Mouse (Mus musculus) lung, embryonic 14.5 days (tissue): ENCODE measurements at regions not wholly inside any gene's neighbourhood (a gene's known extent, or its start where the extent isn't known, plus 50 kb on each side); places are given as distances from the start of the nearest gene placed in this dataset.

ENCODE experiments used
- ATAC-seq: fragments of 200-750 bp; cut with Nextera tagmentation; 2 replicates; pipeline ENCODE4 v1.8.0; 2017; ENCODE audit warnings: mild to moderate bottlenecking, moderate TSS enrichment, moderate library complexity; ENCODE audit not compliant: insufficient read depth
- DNase-seq: peaks from one replicate; pipeline ENCODE4 v3.0.0-alpha.2; 2015
- H3K27ac ChIP-seq: fragments of 300-500 bp; sonication (generic); 2 replicates; pipeline ENCODE4 v1.5.1; 2014; ENCODE audit warnings: low read depth, mild to moderate bottlenecking, moderate library complexity
- H3K27me3 ChIP-seq: fragments of 300-500 bp; sonication (generic); 2 replicates; pipeline ENCODE4 v1.6.1; 2014; ENCODE audit warnings: low read length, control low read depth; ENCODE audit not compliant: insufficient read depth
- H3K36me3 ChIP-seq: fragments of 300-500 bp; sonication (generic); 2 replicates; pipeline ENCODE4 v1.6.1; 2014; ENCODE audit warnings: control low read depth; ENCODE audit not compliant: insufficient read depth
- H3K4me1 ChIP-seq: fragments of 300-500 bp; sonication (generic); 2 replicates; pipeline ENCODE4 v1.6.1; 2014; ENCODE audit warnings: antibody characterized with exemption, control low read depth; ENCODE audit not compliant: insufficient read depth
- H3K4me2 ChIP-seq: fragments of 300-500 bp; sonication (generic); 2 replicates; pipeline ENCODE4 v1.6.1; 2014; ENCODE audit warnings: mild to moderate bottlenecking
- H3K4me3 ChIP-seq: fragments of 300-500 bp; sonication (generic); 2 replicates; pipeline ENCODE4 v1.5.1; 2014; ENCODE audit warnings: low read depth, low read length
- H3K9ac ChIP-seq: fragments of 300-500 bp; sonication (generic); 2 replicates; pipeline ENCODE4 v1.6.1; 2014
- H3K9me3 ChIP-seq: fragments of 300-500 bp; sonication (generic); 2 replicates; pipeline ENCODE4 v1.6.1; 2016; ENCODE audit warnings: low read depth, low read length, control low read depth
- CTCF ChIP-seq: IDR thresholded peaks from 2 replicates; pipeline ENCODE4 v1.5.1; 2016; ENCODE audit warnings: antibody characterized with exemption, low read depth
- WGBS: fragments of 180-500 bp; shearing (Covaris S2); extraction: QIAGEN DNeasy Blood & Tissue Kit; methylation state at CpG from one replicate; pipeline ENCODE4 v1.1.7; 2014; 5-methylcytosine and 5-hydroxymethylcytosine counted together

GRCm38 (mm10) chr3:148559752-148560460 lies 430.4 kb downstream of the Adgrl2 start:
- no peak for TF ChIP-seq CTCF
- 64% methylated on average over 13 of the region's 13 CpGs for WGBS
- no peaks in the 10 kb centered on the region for H3K9me3 ChIP-seq
- H3K36me3 ChIP-seq = no peaks in the 10 kb centered on the region
- ATAC-seq = no peak
- no peaks in the 10 kb centered on the region for H3K27me3 ChIP-seq
- no peak for DNase-seq
- no peak overlapping the region for H3K4me3 ChIP-seq
- H3K27ac ChIP-seq = no peak overlapping the region
- no peak overlapping the region for H3K9ac ChIP-seq
- H3K4me2 ChIP-seq = no peak overlapping the region
- no peaks in the 10 kb centered on the region for H3K4me1 ChIP-seq

GRCm38 (mm10) chr3:148558592-148559157 lies 431.7 kb downstream of the Adgrl2 start:
- no peak for TF ChIP-seq CTCF
- Histone ChIP-seq H3K27me3 (no peaks in the 10 kb centered on the region), H3K4me3 (no peak overlapping the region), H3K9ac (no peak overlapping the region), H3K4me1 (no peaks in the 10 kb centered on the region), H3K9me3 (no peaks in the 10 kb centered on the region), H3K4me2 (no peak overlapping the region), H3K27ac (no peak overlapping the region), H3K36me3 (no peaks in the 10 kb centered on the region)
- DNase-seq (no peak), ATAC-seq (no peak)
- WGBS = 64% methylated on average over 5 of the region's 5 CpGs

- 77% methylated on average over 8 of the region's 8 CpGs for WGBS
- no peak for ATAC-seq
- TF ChIP-seq CTCF = no peak
Observed at GRCm38 (mm10) chr3:148555324-148555723, 435.0 kb downstream of the Adgrl2 start.

GRCm38 (mm10) chr3:148550716-148551115 lies 439.6 kb downstream of the Adgrl2 start:
- H3K4me1 ChIP-seq = no peaks in the 10 kb centered on the region
- H3K36me3 ChIP-seq = no peaks in the 10 kb centered on the region
- H3K4me3 ChIP-seq = no peak overlapping the region
- H3K4me2 ChIP-seq = no peak overlapping the region
- ATAC-seq (no peak), DNase-seq (no peak)
- no peak overlapping the region for H3K27ac ChIP-seq
- 88% methylated on average over 2 of the region's 2 CpGs for WGBS
- TF ChIP-seq CTCF = no peak
- no peak overlapping the region for H3K9ac ChIP-seq
- H3K9me3 ChIP-seq = no peaks in the 10 kb centered on the region
- no peaks in the 10 kb centered on the region for H3K27me3 ChIP-seq

More at GRCm38 (mm10) chr3:148555324-148555723, 435.0 kb downstream of the Adgrl2 start:
- Histone ChIP-seq H3K9ac (no peak overlapping the region), H3K9me3 (no peaks in the 10 kb centered on the region), H3K4me3 (no peak overlapping the region), H3K27ac (no peak overlapping the region), H3K27me3 (no peaks in the 10 kb centered on the region), H3K4me2 (no peak overlapping the region), H3K4me1 (no peaks in the 10 kb centered on the region), H3K36me3 (no peaks in the 10 kb centered on the region)
- DNase-seq = no peak

GRCm38 (mm10) chr3:148544929-148545328 lies 445.4 kb downstream of the Adgrl2 start:
- H3K4me3 ChIP-seq = no peak overlapping the region
- WGBS = 67% methylated on average over 6 of the region's 6 CpGs

GRCm38 (mm10) chr3:148542217-148542616 lies 448.1 kb downstream of the Adgrl2 start:
- TF ChIP-seq CTCF = no peak
- Histone ChIP-seq H3K36me3 (no peaks in the 10 kb centered on the region), H3K4me2 (no peak overlapping the region), H3K4me1 (no peaks in the 10 kb centered on the region), H3K9ac (no peak overlapping the region), H3K27ac (no peak overlapping the region), H3K27me3 (no peaks in the 10 kb centered on the region), H3K9me3 (no peaks in the 10 kb centered on the region), H3K4me3 (no peak overlapping the region)
- WGBS = 78% methylated on average over 5 of the region's 5 CpGs
- DNase-seq (no peak), ATAC-seq (no peak)

More at GRCm38 (mm10) chr3:148544929-148545328, 445.4 kb downstream of the Adgrl2 start:
- no peaks in the 10 kb centered on the region for H3K4me1 ChIP-seq
- H3K27ac ChIP-seq = no peak overlapping the region
- DNase-seq = no peak
- no peak overlapping the region for H3K9ac ChIP-seq
- no peaks in the 10 kb centered on the region for H3K36me3 ChIP-seq
- no peaks in the 10 kb centered on the region for H3K27me3 ChIP-seq
- H3K9me3 ChIP-seq = no peaks in the 10 kb centered on the region
- no peak for TF ChIP-seq CTCF
- ATAC-seq = no peak
- H3K4me2 ChIP-seq = no peak overlapping the region

- Histone ChIP-seq H3K4me1 (no peaks in the 10 kb centered on the region), H3K27ac (no peak overlapping the region), H3K9ac (no peak overlapping the region), H3K4me3 (no peak overlapping the region), H3K4me2 (no peak overlapping the region), H3K27me3 (no peaks in the 10 kb centered on the region), H3K9me3 (no peaks in the 10 kb centered on the region), H3K36me3 (no peaks in the 10 kb centered on the region)
- TF ChIP-seq CTCF = no peak
- no peak for DNase-seq
- no peak for ATAC-seq
- 69% methylated on average over 4 of the region's 4 CpGs for WGBS
Observed at GRCm38 (mm10) chr3:148537669-148538271, 452.6 kb downstream of the Adgrl2 start.
